Mouse (Mus musculus) lung, postnatal 10 days (tissue): ENCODE results near the gene Nav3.
A peak's percentile ranks its signal among the peaks of the same experiment; 100 is the strongest.

Experiments
- DNase-seq: peaks from one replicate; pipeline ENCODE4 v3.0.0; 2021

Gene Nav3

DNA sequence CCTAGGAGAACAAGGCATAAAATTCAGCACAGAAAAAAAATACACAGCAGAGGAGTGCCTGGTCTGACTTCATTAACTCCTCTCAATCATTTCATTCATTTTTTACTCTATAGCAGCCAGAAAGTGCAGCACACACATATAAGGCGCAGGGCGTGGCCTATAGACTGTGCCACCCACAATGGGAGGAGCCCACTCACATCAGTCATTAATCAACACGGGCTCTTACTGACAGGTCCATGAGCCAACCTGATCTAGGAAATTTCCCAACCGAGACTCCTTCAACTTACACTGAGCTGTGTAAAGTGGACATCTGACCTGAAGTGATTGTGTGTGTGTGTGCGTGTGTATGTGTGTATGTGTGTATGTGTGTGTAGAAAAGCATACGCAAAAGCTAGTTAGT lies 286.6 kb downstream of the Nav3 start:
- DNase-seq: no peak

DNA sequence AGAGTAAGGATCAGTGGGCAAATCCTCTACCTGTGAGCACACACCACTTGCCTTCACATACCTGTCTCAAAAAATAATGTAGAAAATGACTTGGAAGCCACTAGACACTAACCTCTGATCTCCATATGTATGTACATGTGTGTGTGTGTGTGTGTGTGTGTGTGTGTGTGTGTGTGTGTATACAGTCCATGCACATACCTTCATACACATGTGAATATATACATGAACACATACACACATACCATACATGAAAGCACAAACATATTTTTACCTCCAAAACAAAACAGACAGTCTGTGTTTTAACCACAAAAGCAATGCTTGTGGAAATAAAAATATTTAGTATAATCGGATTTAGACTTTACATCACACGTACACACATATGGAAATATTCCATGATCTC lies 287.1 kb downstream of the Nav3 start:
- DNase-seq: no peak

DNA sequence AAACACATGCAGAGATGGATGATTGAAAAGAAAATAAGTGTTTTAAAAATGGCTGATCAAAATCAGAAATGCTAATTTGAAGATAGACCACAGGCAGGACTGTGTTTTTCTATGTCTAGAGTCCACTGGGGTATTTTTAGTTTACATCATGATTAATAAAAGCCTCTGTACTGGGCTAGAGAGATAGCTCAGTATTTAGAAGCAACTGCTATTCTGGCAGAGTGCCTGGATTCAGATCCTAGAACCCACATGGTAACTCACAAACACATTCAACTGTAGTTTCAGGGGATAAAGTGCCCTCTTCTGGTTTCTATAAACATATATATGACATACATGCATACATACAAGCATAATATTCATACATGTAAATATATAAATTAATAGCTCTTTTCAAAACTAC lies 293.4 kb downstream of the Nav3 start:
- no peak for DNase-seq

DNA sequence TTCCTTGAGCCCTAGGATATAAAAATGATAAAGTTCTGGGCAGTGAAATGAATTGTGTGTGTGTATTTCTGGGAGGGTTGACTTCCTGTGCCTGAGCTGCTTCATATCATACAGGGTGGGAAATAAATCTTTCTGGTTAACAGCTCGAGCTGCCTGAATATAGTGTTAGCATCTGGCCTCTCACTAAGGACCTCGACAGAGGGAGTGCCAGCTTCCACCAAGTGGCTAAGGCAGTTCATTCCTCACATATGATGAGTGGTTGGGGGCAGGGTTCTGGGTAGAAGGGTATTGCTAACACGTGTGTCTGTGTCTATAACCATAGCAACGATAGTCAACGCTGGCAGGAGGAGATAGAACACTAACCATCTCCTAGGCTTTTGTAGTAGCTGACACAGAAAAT lies 295.1 kb downstream of the Nav3 start:
- DNase-seq: no peak

DNA sequence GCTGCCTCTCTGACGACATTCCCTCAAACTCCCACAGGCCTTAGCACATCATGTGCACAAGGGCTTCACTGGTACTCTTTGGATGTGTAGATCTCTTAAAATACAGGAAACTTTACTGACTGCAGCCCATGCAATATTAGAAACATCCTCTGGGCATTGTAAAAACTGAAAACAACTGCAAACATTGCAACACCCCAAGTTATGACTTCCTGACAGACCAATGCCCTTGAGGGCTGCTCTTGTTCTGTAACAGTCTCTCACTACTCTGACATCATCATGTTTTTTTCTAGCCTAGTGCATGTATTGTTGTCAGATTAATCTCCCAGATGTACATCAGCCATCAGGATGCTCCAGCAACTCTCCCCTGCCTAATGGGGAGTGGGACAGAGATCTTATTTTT lies 296.5 kb downstream of the Nav3 start:
- no peak for DNase-seq

DNA sequence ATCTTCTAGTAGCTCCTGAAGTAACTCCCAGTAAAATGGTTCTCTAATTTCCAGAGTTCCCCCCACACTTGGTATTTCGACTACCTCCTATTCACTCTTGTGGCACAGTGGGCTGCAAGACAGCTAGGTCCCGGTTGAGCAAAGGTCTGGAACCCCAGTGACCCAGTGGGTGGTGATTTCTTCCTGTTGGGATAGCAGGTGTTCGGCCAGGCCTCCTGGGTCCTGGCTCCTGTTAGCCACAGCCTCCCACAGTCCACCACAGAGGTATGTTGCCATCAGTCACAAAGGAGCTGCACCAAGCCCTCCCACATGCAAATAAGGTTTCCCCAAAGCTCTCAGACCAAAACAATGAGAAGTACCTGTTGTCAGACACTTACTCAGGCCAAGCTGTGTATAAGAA lies 297.9 kb downstream of the Nav3 start:
- no peak for DNase-seq

DNA sequence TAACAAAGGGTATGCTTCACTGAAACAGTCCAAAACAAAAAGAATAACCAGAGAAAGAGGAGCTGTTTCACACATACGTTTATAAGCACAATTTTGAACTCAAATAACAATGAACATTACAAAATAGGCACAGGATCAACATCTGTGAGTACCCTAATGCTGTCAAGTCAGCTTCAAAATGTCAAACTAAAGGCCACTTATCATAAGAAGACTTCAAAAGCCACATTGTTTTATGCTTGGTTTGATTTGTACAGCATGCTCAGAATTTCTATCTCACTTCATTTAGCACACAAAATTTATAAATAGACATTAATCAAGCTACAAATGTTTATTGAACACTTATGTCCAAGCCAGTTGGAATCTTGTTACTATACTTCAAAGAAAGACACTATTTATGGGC lies 299.6 kb downstream of the Nav3 start:
- no peak for DNase-seq

DNA sequence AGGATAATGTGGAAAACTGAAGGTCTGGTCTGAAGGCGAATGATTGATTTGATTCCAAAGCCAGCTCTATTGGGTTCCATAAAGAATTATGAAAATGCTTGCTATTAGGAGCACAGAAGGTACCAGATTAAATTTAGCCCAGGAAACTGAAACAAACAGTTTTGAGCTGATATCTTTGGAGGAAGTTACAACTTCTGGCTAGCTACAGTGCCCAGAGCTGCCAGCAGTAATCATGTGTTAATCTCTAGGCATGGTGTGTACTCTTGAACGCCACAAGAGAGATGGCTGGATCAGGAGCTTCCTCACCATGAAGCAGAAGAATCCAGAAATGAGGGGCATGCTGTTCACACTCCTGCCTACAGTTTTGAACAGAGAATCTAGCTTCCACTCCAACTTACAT lies 300.5 kb downstream of the Nav3 start:
- no peak for DNase-seq

DNA sequence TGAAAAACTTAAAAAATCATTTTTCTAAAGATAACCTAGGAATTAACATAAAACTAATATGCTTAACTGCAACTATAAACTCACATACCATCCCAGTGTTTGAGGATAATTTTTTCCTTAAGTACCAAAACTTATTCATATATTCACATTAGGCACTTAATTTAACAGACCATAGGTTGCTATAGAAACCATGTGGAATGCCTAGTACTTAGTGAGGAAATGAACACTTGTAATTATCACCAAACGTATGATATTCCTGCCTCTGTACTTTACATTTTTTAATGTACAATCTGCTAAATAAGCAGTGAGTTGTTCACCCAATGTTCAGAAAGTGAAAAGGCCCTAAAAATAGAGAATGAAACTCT lies 301.1 kb downstream of the Nav3 start:
- DNase-seq: no peak

DNA sequence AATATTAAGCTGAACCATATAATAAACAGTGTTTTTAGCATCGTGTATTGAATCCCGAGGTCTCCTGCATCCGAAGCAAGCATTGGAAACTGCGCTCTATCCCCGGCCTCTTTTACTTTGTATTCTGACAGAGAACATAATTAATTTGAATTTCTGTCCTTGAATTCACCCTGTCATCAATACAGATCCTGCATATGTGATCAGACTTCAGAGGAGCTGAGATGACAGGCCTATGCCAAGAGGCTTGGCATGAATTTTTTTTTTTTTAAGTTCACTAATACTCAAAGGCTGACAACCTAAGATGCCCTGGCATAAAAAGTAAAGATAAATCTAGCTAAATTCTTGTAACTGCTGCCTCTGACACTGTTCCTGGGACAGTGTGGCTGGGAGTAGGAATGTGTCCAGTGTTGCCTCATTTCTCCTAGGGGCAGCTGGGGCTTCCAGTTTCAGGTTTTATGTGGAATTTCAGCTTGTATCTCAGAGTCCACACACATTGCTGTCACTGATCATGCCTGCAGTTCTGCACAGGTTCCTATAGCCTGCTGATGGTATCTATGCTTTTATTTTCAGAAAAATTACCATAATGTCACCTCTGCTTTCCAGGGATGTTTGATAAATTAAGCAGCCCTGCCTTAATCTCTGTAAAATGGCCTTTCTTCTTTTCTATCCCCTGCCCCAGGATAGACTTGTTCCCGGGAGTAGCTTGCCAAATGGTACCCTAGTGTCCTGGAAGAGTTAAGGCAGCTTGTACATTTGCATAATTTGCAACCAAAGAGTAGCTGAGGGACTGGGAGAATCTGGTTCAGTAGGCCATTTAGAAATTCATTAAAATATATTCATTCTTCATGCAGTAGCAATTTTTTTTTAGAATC lies 301.8 kb downstream of the Nav3 start:
- no peak for DNase-seq

DNA sequence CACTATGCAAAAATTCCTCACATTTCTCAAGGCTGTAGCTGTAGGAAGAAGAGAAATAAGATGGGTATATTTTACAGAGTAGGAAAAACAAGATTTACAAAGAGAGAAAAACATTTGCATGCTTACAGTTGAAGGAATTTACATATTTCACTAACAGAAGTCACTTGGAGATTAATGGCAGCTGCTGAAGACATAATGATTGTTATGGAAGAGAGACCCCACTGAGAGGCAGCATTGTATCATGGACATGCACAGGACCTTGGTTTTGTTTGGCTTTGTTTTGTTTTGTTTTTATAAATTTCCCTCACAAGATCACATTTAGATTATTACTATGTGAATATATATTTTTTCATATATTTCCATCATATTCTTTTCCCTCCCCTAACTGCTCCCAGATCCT lies 335.4 kb downstream of the Nav3 start:
- DNase-seq: no peak

DNA sequence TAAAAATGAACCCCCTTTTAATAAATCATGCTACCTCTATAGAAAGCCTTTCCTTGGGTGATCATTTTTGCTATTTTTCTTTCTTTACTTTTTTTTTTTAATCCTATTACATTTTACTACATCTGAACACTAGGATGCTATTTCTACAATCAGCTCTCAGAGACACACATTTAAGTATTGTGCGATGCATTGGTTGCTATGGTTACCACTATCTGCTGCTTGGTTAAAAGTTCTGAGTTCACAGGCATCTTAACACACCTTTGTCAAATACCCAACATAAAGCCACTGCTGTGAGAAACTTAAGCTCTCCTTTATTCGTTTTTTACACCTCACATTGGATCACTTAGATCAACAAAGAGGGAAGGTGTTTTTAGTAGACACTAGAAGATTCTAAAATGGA lies 338.7 kb downstream of the Nav3 start:
- no peak for DNase-seq

DNA sequence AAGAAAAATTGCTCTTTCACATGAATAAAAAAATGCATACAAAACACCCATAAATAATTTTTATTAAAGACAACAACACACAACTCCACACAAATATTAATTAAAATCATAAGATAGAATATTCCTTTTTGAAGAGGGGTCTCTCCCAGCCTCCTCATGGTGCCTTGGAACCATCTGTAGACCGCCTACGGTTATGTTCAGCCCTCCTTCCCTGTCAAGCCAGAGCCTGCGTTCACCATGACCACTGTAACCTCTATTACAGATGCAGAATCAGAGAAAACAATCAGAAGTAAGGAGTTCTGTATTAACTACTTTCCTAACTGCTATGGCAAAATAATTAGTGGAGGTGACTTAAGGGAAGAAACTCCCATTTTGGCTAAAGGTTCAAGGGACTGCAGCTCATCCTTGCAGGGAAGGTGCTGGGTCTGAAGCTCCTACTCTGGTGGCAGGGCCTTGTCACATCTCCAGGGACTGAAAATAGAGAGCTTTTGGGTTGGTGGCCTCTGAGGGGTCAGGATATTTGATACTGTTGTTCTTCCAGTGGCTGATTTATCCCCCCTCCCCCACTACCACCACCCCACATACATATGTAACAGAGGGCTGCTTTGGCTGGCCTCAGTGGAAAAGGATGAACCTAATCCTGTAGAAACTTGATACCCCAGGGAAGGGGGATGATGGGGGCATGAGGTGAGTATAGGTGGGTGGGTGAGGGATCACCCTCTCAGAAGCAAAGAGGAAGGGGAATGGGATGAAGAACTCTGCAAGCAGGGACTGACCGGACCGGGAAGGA lies 343.1 kb downstream of the Nav3 start:
- no peak for DNase-seq

DNA sequence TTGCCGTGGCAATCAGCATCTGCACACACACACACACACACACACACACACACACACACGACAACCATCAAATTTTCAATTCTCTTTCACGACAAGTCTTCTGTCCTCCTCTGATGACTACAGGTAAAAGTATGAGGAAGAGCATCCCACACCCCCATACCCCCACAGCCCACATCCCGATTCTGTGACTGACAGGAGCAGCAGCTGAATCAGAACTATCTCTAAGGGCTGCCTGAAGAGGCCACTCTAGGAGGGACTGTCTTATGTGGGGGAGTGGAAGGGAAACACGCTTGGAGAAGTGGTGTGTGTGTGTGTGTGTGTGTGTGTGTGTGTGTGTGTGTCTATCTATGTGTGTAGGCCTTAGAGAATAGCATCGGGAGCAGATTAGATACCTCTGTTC lies 352.7 kb downstream of the Nav3 start:
- no peak for DNase-seq

DNA sequence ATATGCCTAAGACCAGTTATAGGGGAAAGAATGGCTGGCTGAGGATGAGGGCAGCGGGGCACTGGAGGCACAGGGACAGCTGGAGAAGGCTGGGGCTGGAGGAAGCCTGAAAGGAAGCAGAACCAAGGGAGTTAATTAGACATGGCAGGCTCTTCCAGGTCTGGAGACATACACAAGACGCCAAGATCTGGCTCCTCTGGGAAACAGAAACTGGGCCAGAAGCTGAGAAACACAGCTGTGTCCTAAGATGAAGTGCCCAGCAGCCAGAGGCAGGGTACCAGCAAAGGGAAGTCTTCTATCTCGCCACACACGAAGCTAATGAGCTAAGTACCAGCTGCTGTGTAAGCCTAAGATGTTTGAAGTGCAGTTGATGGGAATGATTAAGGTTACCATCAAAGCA lies 353.8 kb downstream of the Nav3 start:
- peak; percentile 11 for DNase-seq

DNA sequence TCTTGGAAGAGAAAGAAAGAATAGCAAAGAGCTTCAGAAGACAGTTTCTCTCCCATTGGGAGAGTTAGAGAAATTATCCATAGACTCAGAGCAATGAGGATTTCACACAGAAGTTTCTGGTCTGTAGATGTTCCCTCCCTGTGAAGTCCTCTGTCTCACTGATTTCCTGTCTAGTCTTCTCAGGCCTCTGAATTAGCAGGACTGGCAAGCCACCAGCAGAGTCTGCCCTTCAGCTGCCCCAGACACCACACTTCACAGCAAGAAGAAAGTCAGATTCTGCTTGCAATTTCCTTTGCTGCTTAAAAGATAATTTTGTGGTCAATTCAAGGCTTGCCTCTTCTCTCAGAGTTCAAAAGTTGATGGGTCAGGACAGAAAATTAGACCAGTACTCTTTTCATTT lies 361.6 kb downstream of the Nav3 start:
- peak; percentile 40 for DNase-seq

DNA sequence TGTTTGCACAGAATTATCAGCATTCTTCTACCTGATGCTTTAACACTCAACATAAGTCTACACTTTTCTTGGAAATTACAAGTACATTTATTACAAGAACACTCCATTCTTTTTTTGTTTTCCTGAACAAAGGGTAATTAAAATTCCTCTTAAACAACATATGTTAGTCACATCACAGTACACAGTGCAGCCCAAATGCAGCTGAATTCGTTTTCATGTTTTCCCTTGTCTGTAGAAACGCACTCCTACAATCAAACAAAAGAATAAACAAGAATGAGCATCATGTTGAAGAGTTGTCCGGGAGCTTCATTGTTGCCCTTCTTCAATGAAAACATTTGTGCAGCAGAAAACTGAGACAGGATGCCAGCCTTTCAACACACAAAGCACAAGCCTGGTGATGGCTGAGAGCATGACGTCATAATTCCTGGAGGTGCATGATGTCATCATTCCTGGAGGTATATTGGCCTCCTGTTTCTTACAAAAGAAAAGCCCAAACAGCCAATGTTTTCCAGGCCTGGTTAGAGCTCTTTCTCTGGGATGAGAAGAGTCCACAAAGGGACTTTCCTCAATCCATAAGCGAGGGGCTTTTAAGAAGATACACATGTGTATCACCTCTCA lies 367.5 kb downstream of the Nav3 start:
- no peak for DNase-seq

DNA sequence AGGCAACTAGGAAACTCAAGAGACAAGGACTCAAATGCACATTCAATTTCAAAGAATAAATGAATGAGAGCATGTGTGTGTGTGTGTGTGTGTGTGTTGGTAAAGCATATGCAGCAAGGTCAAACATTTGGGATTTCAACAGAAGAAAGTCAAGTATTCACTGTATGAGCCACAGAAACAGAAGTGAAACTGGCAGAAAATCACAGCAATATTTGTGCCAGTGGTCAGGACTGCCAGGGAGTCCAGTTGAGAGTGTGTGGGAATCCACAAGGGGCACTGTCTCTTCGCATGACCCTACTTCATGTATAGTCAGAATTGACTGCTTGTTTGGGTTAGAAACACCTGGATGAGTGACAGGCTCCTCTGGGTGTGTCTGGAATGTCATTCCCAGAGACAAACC lies 370.1 kb downstream of the Nav3 start:
- no peak for DNase-seq

DNA sequence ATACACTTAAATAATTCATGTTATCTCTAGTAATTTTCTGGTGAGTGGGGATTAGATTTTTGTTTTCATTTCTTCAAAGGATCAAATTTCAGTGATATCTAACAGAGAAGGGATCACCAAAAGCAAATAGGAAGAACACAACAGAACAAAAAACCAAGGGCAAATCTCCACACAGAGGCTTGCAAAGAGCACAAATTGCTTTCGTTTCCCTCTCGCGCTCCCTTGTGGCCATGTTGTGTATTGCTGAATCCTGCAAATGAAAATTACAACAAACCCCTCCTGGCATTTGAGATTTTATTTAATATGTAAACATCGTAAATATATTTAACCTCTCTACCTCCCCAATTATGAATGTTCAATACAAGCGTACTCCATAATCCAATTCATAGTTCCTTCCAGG lies 370.8 kb downstream of the Nav3 start:
- peak; percentile 58 for DNase-seq

DNA sequence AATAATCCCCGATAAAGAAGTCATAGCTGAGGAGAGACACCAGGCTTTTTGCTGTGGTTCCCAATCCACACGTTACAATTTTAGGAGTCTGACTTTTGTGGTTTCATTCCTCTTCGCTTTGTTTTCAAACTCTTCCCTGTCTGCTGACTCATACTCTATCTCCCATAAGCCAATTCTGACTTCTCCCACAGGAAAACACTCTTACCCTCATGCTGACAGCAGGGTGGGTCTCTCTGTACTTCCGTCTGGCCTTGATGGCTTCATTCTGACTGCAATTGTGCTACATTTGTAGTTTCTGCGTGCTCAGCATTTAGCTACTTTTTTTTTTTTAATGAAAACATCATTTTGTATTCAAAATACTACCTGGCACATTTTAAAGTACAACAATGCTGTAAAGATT lies 379.4 kb downstream of the Nav3 start:
- DNase-seq: no peak

DNA sequence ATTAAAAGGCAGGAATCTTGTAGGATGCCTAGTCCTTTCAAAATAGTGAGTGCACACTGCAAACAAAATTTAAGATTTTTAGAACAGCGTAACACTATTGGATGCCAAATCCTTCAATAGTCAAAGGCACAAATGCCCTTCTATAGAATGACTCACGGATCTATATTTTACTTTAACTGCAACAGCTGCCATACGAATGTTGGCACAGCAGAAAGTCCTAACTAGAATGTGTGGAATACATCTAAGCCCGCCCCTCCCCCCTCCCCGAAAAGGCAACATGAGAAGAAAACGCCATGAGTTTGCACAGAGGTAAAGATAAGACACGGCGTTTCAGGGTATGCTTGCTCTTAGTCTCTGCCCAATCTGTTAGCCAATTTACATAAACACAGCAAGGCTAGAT lies 383.6 kb downstream of the Nav3 start:
- no peak for DNase-seq

DNA sequence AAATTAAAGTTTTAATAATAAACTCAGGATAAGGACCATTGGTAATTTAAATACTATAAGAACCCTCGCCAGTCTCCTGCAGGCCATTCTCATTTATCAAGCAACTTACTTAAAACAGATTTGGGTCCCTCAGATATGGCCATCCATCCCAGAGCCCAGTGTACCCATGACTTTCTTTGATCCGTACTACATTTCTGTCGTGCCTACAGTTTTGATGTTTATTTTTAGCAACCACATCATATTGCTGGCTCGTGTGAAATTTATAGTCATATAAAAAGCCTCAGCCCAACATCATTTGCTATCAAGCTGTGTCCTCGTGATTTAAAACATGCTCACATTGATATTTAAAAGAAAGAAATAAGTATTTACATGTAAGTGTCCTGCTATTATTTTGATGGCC lies 394.8 kb downstream of the Nav3 start:
- no peak for DNase-seq

DNA sequence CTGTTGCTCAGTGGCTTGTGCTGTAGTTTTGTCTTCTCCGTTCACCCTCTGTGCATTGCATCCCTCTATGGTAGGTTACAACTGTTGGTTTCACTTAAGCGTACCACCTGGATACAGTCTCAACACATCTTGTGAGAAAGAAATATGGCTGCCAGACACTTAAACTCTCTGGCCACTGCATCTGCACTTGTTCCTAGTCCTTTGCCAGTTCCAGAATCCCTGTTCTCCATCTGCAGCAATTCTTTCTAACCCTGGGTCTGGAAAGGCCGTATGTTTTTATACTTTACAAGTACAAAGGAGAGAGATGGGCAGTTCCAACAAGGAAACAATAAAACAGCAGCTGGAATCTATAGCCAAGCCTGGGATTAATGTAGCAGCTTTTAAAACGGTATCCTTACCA lies 418.5 kb downstream of the Nav3 start:
- no peak for DNase-seq

DNA sequence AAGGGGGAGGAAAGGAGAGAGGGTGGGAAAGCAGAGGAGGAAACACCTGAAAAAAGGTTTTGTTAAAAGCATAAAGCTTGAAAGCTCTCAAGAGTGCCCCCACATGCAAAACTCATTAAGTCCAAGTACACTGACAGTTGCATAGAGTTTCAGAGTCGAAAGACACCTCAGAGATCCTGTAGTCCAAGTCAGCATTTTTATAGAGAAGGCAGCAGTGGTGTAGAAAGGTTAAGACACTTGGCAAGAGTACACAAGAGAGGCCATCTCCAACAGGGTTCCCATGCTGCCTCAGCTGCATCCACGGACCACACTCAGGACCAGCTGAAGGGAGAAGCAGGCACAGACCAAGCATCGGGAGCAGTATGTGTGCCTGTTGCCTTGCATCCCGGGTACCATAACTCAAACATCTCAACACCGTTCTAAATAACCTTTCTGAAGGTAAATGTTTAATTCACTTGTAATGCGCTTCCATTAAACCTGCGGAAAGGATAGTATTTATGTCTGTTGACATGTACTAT lies 421.4 kb downstream of the Nav3 start:
- no peak for DNase-seq
